Mouse (Mus musculus): ENCODE measurements around the gene Mep1a.

The Mep1a gene

DNA sequence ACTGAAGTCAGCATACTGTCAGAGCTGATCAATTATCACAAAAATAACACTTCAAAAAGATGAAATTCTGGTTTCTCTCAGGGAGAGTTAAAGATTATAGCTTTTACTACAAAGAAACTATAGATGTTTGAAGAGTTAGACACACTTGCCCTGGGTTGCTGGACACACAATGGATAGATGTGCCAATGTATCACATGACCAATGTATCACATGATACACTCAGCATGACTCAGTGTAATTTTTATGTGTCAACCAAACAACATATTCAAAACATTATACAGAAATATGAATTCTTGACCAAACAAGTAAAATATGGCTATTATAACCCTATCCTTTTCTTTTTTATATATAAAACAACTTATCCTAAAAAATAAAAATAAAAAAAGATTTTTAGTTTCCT is 25.0 kb downstream of the Mep1a start:
- no peak for DNase-seq (ENCODE audit: low spot score)

- no peak for DNase-seq (ENCODE audit: low spot score)
These were observed 27.8 kb downstream of the Mep1a start for GRCm38 (mm10) chr17:43474775-43475174.

- DNase-seq (ENCODE audit: low spot score) = no peak
These were observed 30.1 kb downstream of the Mep1a start for GRCm38 (mm10) chr17:43472558-43472957.

- DNase-seq (ENCODE audit: low spot score) = no peak
These were observed 32.6 kb downstream of the Mep1a start for GRCm38 (mm10) chr17:43470039-43470438.

- DNase-seq (ENCODE audit: low spot score) = peak; percentile 68
These were observed 42.1 kb downstream of the Mep1a start for GRCm38 (mm10) chr17:43460245-43461181.

- DNase-seq (ENCODE audit: low spot score) = no peak
These were observed 42.8 kb downstream of the Mep1a start for GRCm38 (mm10) chr17:43459737-43460230.

GRCm38 (mm10) chr17:43458598-43458997 is 44.0 kb downstream of the Mep1a start:
- DNase-seq (ENCODE audit: low spot score) = peak; percentile 84

- no peak for DNase-seq (ENCODE audit: low spot score)
These were observed 51.4 kb downstream of the Mep1a start for GRCm38 (mm10) chr17:43451216-43451615.

- no peak for DNase-seq (ENCODE audit: low spot score)
These were observed 68.1 kb downstream of the Mep1a start for GRCm38 (mm10) chr17:43434485-43434884.

DNA sequence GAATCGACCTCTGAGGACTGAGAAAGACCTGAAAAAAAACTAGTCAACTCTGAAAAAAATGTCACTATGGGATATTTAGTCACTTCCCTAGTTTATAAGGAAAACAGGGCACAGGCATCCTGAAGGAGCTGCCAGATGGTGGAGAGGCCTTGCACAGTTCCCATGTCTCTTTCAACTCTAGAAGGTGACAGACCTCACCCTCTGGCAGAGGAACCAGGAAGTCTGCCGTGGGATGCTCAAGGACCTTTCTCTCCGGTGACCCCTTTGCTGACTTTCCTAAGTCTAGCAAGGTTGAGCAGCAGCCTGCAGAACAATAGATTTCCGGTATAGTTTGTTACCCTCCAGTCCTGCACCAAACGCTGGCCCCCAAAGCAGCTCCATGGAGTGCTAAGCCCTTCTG is 70.9 kb downstream of the Mep1a start:
- DNase-seq (ENCODE audit: low spot score) = no peak
